Mouse (Mus musculus) embryonic stem cell, embryonic (primary cell): Measurements from ENCODE around the gene Dntt.

Experiments
- CTCF ChIA-PET, 4 experiments: fragments of 300-600 bp in 2 of 4; fragments of 350-600 bp in 2 of 4; sonication (Branson Sonifier 250); formaldehyde crosslinking; loops; one replicate each; lab custom pipeline; 2022; ENCODE audit warnings: inconsistent platforms in 2 of 4; lab: Charles Lee
- POLR2A ChIA-PET, 4 experiments: fragments of 300-600 bp in 2 of 4; fragments of 350-600 bp in 2 of 4; sonication (Branson Sonifier 250); formaldehyde crosslinking; loops; one replicate each; lab custom pipeline; 2022; ENCODE audit warnings: antibody characterized with exemption in 4 of 4, inconsistent platforms in 1 of 4; lab: Charles Lee

The Dntt gene

DNA sequence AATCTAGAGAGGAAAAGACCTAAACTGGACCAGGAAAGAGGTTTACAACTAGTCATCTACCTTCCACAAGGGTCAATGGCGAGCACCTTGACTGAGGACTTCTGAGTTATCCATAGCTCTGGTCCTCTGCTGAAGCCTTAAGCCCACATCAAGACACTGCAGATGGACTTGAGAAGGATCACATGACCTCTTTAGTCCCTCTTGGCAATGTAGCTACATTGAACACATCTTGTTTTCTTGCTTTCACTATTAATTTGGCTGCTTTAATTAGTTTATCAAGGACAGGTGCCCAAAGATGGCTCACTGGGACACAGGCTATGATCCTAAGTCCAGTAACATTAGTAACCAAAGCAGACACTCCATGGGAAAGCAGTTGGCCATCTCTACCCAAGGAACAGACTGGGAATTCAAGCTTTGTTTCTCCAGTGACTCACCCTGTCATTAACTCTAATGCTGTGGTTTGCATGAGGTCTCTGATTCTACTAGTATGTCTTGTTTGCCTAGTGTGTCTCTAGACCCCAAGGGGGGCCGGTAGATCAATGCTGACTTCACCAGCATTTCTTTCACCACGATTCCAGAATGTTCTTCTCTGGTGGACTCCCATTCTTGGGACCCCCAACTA is 25.3 kb upstream of the Dntt start:
- ChIA-PET POLR2A (interaction anchor here in 1 of 4 experiments (1.0 kb wide), 1 partner anchor 9 kb away, joined by 3 read pairs; no protein-coding TSS in a partner anchor), CTCF (no interaction called here)

- ChIA-PET CTCF (interaction anchor here in 3 of 4 experiments (1.6 to 1.8 kb wide), 2 partner anchors 10 kb away, joined by 8 to 16 read pairs (median 8); no protein-coding TSS in a partner anchor), POLR2A (interaction anchor here in 3 of 4 experiments (0.6 to 2.1 kb wide), 11 partner anchors 11 to 938 kb away, joined by 3 to 7 read pairs (median 3); partner anchors contain the start of gene Blnk (in 1 of the 3))
Measured at GRCm38 (mm10) chr19:41006621-41007020, 22.5 kb upstream of the Dntt start.

DNA sequence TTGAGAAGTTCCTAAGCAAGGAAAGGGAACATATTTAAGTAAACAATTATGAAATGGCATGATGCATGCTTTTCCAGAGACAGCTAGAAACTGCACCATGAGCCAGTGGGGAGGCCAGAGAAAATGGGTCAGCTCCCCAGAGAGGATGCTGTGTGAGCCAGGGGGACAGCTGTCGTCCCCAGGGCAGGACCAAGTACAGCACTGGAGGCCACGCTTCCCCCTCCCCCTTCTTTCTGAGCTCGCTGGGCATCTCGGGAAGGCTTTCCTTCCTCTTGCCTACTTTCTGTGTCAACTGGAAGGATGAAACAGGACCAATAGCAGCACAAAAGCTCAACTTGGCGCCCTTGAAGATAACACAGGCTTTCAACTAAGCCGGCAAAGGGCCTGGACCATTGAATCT is 21.7 kb upstream of the Dntt start:
- ChIA-PET CTCF (interaction anchor here in 3 of 4 experiments (0.6 to 1.8 kb wide), 3 partner anchors 9 to 43 kb away, joined by 3 to 16 read pairs (median 8); no protein-coding TSS in a partner anchor), POLR2A (interaction anchor here (0.7 to 2.1 kb wide), 9 partner anchors 9 to 937 kb away, joined by 3 to 7 read pairs (median 4); partner anchors contain the start of gene Blnk (in 1 of the 4))

GRCm38 (mm10) chr19:41007733-41008132 is 21.3 kb upstream of the Dntt start:
- CTCF ChIA-PET, result interaction anchor here in 3 of 4 experiments (0.6 to 1.8 kb wide), 2 partner anchors 9 to 44 kb away, joined by 3 to 16 read pairs (median 8); no protein-coding TSS in a partner anchor

GRCm38 (mm10) chr19:41008674-41009395 is 20.2 kb upstream of the Dntt start:
- POLR2A ChIA-PET, result no interaction called here
- CTCF ChIA-PET, result interaction anchor here in 2 of 4 experiments (0.7 to 1.0 kb wide), 3 partner anchors 9 to 250 kb away, joined by 3 to 4 read pairs (median 3); no protein-coding TSS in a partner anchor

More at GRCm38 (mm10) chr19:41007733-41008132, 21.3 kb upstream of the Dntt start:
- POLR2A ChIA-PET, result interaction anchor here in 2 of 4 experiments (0.7 to 2.1 kb wide), 3 partner anchors 9 to 284 kb away, joined by 3 to 7 read pairs (median 4); no protein-coding TSS in a partner anchor

DNA sequence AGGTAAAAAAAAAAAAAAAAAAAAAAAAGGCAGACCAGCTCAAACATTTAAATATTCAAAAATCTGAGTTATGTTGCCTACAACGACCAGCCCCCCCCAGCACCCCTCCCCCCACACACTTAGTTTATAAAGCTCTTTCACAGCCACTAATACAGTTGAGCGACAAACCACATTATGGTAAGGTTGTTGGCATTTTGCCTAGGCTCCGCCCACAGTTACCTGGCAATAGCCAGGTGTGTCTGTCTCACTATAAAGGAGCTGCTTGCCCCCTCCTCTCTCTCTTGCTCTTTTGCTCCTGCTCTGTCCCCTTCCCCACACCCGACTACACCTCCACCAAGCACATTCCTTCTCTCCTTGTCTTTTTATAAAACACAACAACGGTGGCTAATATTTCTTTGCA is 17.4 kb upstream of the Dntt start:
- ChIA-PET CTCF (no interaction called here), POLR2A (interaction anchor here in 2 of 4 experiments (0.6 to 1.6 kb wide), 3 partner anchors 11 to 13 kb away, joined by 3 to 6 read pairs (median 3); no protein-coding TSS in a partner anchor)

- ChIA-PET POLR2A (interaction anchor here (0.6 to 1.2 kb wide), 14 partner anchors 10 to 897 kb away, joined by 3 to 5 read pairs (median 3); partner anchors contain the start of genes Entpd1 (in 1 of the 4), Tctn3 (in 1 of the 4) and Zfp518a (in 1 of the 4)), CTCF (interaction anchor here (0.6 to 1.5 kb wide), 21 partner anchors 14 to 429 kb away, joined by 3 to 13 read pairs (median 4); partner anchors contain the start of genes Entpd1 (in 1 of the 4) and Tctn3 (in 1 of the 4))
Measured at GRCm38 (mm10) chr19:41013591-41013990, 15.5 kb upstream of the Dntt start.

DNA sequence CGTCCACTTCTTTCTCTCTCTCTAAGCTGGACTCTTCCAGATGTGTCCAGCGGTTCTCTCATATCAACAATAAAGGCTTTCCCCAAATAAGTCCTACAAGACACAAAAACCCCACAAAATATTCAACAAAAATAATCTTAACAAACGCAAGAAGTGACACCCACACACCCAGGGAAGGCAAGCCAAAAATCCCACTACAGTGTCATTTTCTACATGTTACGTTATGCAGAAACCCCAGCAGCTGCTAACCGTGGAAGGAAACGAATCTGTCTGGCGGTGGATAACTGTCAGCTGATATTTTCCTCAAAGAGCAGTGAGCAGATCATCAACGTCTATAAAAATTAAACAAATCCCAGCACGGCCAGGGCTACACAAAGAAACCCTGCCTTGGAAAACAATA is 15.1 kb upstream of the Dntt start:
- CTCF ChIA-PET, result interaction anchor here (0.6 to 1.5 kb wide), 19 partner anchors 15 to 402 kb away, joined by 3 to 13 read pairs (median 5); partner anchors contain the start of genes Entpd1 (in 1 of the 4) and Tctn3 (in 1 of the 4)
- POLR2A ChIA-PET, result interaction anchor here in 3 of 4 experiments (0.7 to 1.2 kb wide), 10 partner anchors 10 to 140 kb away, joined by 3 to 5 read pairs (median 3); partner anchors contain the start of gene Zfp518a (in 1 of the 3)

- ChIA-PET POLR2A (interaction anchor here in 3 of 4 experiments (0.6 to 1.6 kb wide), 11 partner anchors 9 to 460 kb away, joined by 3 to 7 read pairs (median 3); partner anchors contain the start of genes Ccnj (in 1 of the 3) and Zfp518a (in 1 of the 3)), CTCF (interaction anchor here (0.6 to 2.3 kb wide), 109 partner anchors 9 to 786 kb away, joined by 3 to 34 read pairs (median 4); partner anchors contain the start of genes Cc2d2b (in 2 of the 4), Dntt (in 2 of the 4), Zfp518a (in 2 of the 4) and Aldh18a1 (in 1 of the 4))
Measured at GRCm38 (mm10) chr19:41015951-41016716, 12.9 kb upstream of the Dntt start.

- ChIA-PET CTCF (interaction anchor here in 1 of 4 experiments (1.4 kb wide), 1 partner anchor 265 kb away, joined by 3 read pairs; no protein-coding TSS in a partner anchor), POLR2A (no interaction called here)
Measured at GRCm38 (mm10) chr19:41019164-41019675, 9.9 kb upstream of the Dntt start.

DNA sequence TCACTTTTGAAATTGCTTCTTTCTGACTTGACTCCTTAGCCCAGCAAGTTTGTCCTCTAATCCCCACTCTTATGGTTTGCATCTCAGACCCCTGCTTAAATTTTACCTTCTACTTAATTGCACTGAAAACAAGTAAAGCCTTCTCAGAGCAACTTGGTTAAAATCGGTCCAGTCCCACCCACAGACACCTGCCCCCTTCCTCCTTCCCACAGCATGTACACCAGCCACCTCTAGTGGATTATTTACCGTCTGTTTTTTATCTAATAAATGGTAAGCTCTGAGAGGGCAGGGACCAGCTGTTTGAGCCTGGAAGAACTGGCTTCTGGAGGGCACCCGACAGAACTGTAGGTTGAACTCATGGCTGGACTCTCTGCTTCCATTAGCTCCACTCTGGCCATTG is 8.5 kb upstream of the Dntt start:
- POLR2A ChIA-PET, result no interaction called here
- CTCF ChIA-PET, result interaction anchor here in 1 of 4 experiments (1.0 kb wide), 1 partner anchor 58 kb away, joined by 3 read pairs; no protein-coding TSS in a partner anchor

DNA sequence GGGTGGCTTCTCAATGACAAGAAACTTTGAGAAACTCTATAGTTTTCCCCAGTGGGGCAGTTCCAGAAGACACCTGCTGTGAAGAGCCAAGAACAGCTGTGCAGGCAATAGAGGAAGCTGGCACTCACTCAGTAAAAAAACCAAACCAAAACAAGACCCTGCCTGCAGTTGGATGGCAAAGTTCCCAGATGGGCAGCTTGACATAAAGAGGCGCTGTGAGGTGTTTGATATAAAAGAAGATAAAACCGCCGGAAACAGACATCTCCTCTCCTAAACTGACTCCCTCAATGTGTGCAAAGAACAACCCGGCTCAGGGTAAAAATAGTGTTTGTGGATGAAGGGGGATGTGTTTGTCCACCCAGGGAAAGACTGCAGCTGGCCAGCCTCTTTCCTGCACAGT is 6.8 kb upstream of the Dntt start:
- POLR2A ChIA-PET, result no interaction called here
- CTCF ChIA-PET, result interaction anchor here in 1 of 4 experiments (0.6 kb wide), 1 partner anchor 22 kb away, joined by 3 read pairs; no protein-coding TSS in a partner anchor

GRCm38 (mm10) chr19:41026551-41026950 is 2.5 kb upstream of the Dntt start:
- POLR2A ChIA-PET, result interaction anchor here in 2 of 4 experiments (0.6 to 0.7 kb wide), 2 partner anchors 9 to 27 kb away, joined by 3 to 8 read pairs; no protein-coding TSS in a partner anchor

DNA sequence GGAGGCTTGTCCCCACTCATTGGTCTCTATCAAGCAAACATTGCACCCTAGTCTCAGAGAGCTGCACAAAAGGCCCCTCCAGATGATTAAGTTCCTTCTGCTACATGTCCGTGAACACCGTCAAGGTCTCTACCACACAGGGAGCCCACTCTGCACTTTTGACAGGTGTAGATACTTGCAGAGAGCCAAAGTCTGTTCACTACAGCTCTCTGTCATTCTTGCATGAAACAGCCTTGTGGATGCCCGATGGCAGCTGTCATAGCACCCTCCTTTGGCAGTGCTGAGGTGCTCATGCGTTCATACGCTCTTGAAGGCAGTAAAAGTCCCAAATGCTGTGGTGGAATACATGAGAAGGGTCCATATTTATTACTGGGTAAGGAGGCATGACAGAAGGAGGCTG is 2.1 kb upstream of the Dntt start:
- CTCF ChIA-PET, result interaction anchor here in 3 of 4 experiments (1.2 to 1.7 kb wide), 3 partner anchors 11 to 27 kb away, joined by 3 to 5 read pairs (median 5); no protein-coding TSS in a partner anchor
- POLR2A ChIA-PET, result interaction anchor here in 2 of 4 experiments (0.6 to 0.7 kb wide), 2 partner anchors 9 to 28 kb away, joined by 3 to 8 read pairs; no protein-coding TSS in a partner anchor

More at GRCm38 (mm10) chr19:41026551-41026950, 2.5 kb upstream of the Dntt start:
- CTCF ChIA-PET, result interaction anchor here in 3 of 4 experiments (1.2 to 2.6 kb wide), 4 partner anchors 10 to 27 kb away, joined by 3 to 7 read pairs (median 5); no protein-coding TSS in a partner anchor

DNA sequence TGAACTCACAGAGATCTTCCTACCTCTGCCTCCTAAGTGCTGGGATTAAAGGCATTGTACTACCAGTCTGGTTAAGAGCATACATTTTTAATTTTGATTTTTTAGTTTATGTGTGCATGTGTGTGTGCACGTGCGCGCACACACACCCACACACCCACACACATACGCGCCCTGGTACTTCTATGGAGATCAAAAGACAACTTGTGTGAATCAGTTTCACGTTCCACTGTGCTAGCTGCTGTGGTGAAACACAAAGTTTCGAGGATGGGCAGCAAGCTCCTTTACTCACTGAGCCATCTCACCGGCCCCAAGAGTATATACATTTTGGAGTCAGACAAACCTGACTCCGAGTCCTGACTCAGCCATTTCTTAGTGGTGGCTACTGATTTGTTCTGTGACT is 1.5 kb upstream of the Dntt start:
- POLR2A ChIA-PET, result interaction anchor here in 1 of 4 experiments (0.7 kb wide), 1 partner anchor 73 kb away, joined by 4 read pairs; no protein-coding TSS in a partner anchor

DNA sequence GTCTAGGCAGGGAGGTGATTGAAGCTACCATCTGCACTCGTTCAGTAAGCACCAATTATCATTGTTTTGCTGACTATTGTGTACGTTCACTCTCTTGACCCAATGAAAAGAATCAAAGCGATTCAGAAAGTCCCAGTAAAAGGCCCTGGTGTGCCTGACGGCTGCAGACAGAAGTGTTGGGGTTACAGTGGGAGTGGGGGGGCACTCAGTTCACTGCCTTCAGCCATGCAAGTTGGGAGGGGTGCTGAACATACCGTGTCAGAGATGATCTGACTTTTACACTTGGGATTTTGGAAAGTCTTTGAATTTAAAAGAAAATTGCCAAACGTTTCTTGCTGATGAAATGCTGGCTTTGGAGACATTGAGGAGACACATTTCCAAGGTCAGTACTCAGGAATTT is 1.1 kb downstream of the Dntt start:
- ChIA-PET POLR2A (interaction anchor here in 1 of 4 experiments (0.5 to 1.0 kb wide), 2 partner anchors 24 to 137 kb away, joined by 3 to 4 read pairs; no protein-coding TSS in a partner anchor), CTCF (interaction anchor here in 2 of 4 experiments (1.3 to 2.4 kb wide), 3 partner anchors 14 to 23 kb away, joined by 3 to 6 read pairs (median 5); no protein-coding TSS in a partner anchor)

More for the DNA sequence above, 1.5 kb upstream of the Dntt start:
- CTCF ChIA-PET, result interaction anchor here in 3 of 4 experiments (1.2 to 2.0 kb wide), 3 partner anchors 11 to 26 kb away, joined by 5 to 7 read pairs (median 5); no protein-coding TSS in a partner anchor
